Mouse (Mus musculus) layer of hippocampus, postnatal 25 days (tissue): ENCODE measurements at regions not wholly inside any gene's neighbourhood (a gene's known extent, or its start where the extent isn't known, plus 50 kb on each side); places are given as distances from the start of the nearest gene placed in this dataset.

ENCODE experiments used
- DNase-seq, 2 experiments: peaks; one replicate each; pipeline ENCODE4 v3.0.0; 2022; ENCODE audit warnings: mixed read lengths in 2 of 2, low spot score in 1 of 2; ENCODE audit errors: extremely low spot score in 1 of 2

- no peak for DNase-seq
Measured at GRCm38 (mm10) chr6:140107628-140108027, 66.4 kb upstream of the Plcz1 start.

- no peak for DNase-seq
Measured at GRCm38 (mm10) chr6:140106141-140106540, 64.9 kb upstream of the Plcz1 start.

GRCm38 (mm10) chr6:140102043-140102442 is 60.8 kb upstream of the Plcz1 start:
- DNase-seq = no peak

- DNase-seq = no peak
Measured at GRCm38 (mm10) chr6:140095416-140095815, 54.2 kb upstream of the Plcz1 start.
